Mouse (Mus musculus) myocyte (in vitro differentiated cells): Measurements from ENCODE around the gene Cpne4.

Source experiments
- CEBPB ChIP-seq: IDR thresholded peaks from 2 replicates; pipeline ENCODE4 v1.6.1; 2011; ENCODE audit warnings: mild to moderate bottlenecking, moderate library complexity; ENCODE audit not compliant: poor library complexity, insufficient read depth, severe bottlenecking
- E2F4 ChIP-seq: IDR thresholded peaks from one replicate; pipeline ENCODE4 v1.6.1; 2011; ENCODE audit warnings: mild to moderate bottlenecking, control low read depth, moderate library complexity; ENCODE audit not compliant: insufficient read depth
- MAX ChIP-seq: IDR thresholded peaks from one replicate; pipeline ENCODE4 v1.6.1; 2011; ENCODE audit warnings: low read depth, mild to moderate bottlenecking, control low read depth
- MYOD1 ChIP-seq, 3 experiments: IDR thresholded peaks; one replicate each; pipeline ENCODE4 v1.6.1; 2011; ENCODE audit warnings: control low read depth in 2 of 3, low read depth in 2 of 3, mild to moderate bottlenecking in 2 of 3, moderate library complexity in 1 of 3; ENCODE audit not compliant: insufficient read length in 2 of 3, control insufficient read depth in 1 of 3
- MYOG ChIP-seq, 3 experiments: IDR thresholded peaks; one replicate each; pipeline ENCODE4 v1.6.1; 2011; ENCODE audit warnings: control low read depth in 2 of 3, low read depth in 2 of 3, mild to moderate bottlenecking in 2 of 3; ENCODE audit not compliant: insufficient read length in 2 of 3, control insufficient read depth in 1 of 3, insufficient read depth in 1 of 3
- POLR2A ChIP-seq: IDR thresholded peaks from one replicate; pipeline ENCODE4 v1.6.1; 2011; ENCODE audit warnings: low read depth, mild to moderate bottlenecking, control low read depth, moderate library complexity; ENCODE audit not compliant: insufficient read length
- REST ChIP-seq: IDR thresholded peaks from one replicate; pipeline ENCODE4 v1.6.1; 2011; ENCODE audit warnings: mild to moderate bottlenecking, control low read depth, moderate library complexity; ENCODE audit not compliant: insufficient read depth, insufficient read length
- SRF ChIP-seq: IDR thresholded peaks from one replicate; pipeline ENCODE4 v1.6.1; 2011; ENCODE audit warnings: low read depth; ENCODE audit not compliant: control insufficient read depth, insufficient read length
- TCF12 ChIP-seq: IDR thresholded peaks from one replicate; pipeline ENCODE4 v1.6.1; 2011; ENCODE audit warnings: mild to moderate bottlenecking, control low read depth; ENCODE audit not compliant: poor library complexity, insufficient read depth, severe bottlenecking
- TCF3 ChIP-seq: IDR thresholded peaks from one replicate; pipeline ENCODE4 v1.6.1; 2011; ENCODE audit warnings: low read depth, control low read depth; ENCODE audit not compliant: insufficient read length
- USF1 ChIP-seq: IDR thresholded peaks from one replicate; pipeline ENCODE4 v1.6.1; 2011; ENCODE audit warnings: low read depth, mild to moderate bottlenecking, control low read depth, moderate library complexity

- TF ChIP-seq E2F4 (no peak), POLR2A (no peak), TCF12 (no peak), MAX (no peak), USF1 (no peak), MYOG (IDR thresholded peaks at IDR 0.05; ENCODE audit: control insufficient read depth in 1 of 3, insufficient read depth in 1 of 3, insufficient read length in 2 of 3, low read depth in 2 of 3) (no peak), SRF (no peak), CEBPB (no peak), MYOD1 (IDR thresholded peaks at IDR 0.05; ENCODE audit: control insufficient read depth in 1 of 3, insufficient read length in 2 of 3, low read depth in 2 of 3) (no peak), TCF3 (no peak), REST (no peak)
These were observed 354.0 kb downstream of the Cpne4 start for GRCm38 (mm10) chr9:104901118-104901517.
